22 mouse cellular contexts compared by ENCODE assay signal in the genomic region with DNA sequence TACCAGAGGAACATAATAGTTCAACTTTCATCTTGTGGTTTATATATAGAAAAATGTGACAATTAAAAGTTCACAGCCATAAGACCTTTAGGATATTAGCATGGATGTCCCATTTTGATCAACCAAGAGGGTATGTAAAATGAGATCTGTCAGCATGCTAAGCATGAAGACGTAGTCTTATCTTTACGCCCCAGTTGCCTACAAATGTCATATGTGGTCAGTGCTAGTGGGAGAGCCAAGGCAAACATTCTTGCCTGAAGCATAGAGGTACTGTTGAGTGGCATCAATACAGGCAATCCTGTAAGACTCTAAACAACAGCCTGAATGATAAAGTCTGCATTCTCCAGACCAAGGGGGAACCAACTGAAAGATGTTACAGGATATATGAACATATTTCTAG. TPM values are rescaled to one million over a fixed set of nuclear protein-coding genes. Genes with fewer than 3 reads are reported as not detected.
"Had no signal": no experiment of that assay in that cellular context is flagged by ENCODE, and none has a peak within 500 bp of the region (broad histone marks: within the 10 kb centered on the region; RNA-seq: fewer than 3 reads in every experiment).

No protein-coding gene starts in this region.

- H3K4me1 ChIP-seq: limb, embryonic 10.5 days; midbrain, embryonic 15.5 days; neural tube, embryonic 12.5 days had no signal

- DNase-seq: kidney, adult 11 months; kidney, adult 9 months; kidney, postnatal 4 days; lung, adult 2 months; lung, postnatal 36 days; retina, postnatal 1 day; right cerebral cortex, postnatal 4 days; thymus, postnatal 4 days had no signal

- H3K4me2 ChIP-seq: midbrain, embryonic 11.5 days; midbrain, embryonic 15.5 days; neural tube, embryonic 12.5 days had no signal

- H3K9me3 ChIP-seq: limb, embryonic 10.5 days; midbrain, embryonic 15.5 days; neural tube, embryonic 12.5 days had no signal

- ATAC-seq: inflammation-experienced regulatory T-cells, adult 6 months; lung, postnatal 0 days; midbrain, embryonic 15.5 days had no signal

- H3K9ac ChIP-seq: midbrain, embryonic 15.5 days; neural tube, embryonic 12.5 days had no signal

- H3K36me3 ChIP-seq: limb, embryonic 10.5 days; midbrain, embryonic 15.5 days; neural tube, embryonic 12.5 days had no signal

- H3K27ac ChIP-seq: kidney, postnatal 0 days; layer of hippocampus, adult 2 months; limb, embryonic 10.5 days; midbrain, embryonic 15.5 days; neural tube, embryonic 12.5 days had no signal

- H3K4me3 ChIP-seq: layer of hippocampus, adult 2 months; limb, embryonic 10.5 days; midbrain, embryonic 15.5 days; neural tube, embryonic 12.5 days had no signal

- H3K27me3 ChIP-seq: midbrain, embryonic 15.5 days; neural tube, embryonic 12.5 days had no signal

RNA-seq across cellular contexts. Expression of a gene that starts 29.5 kb away (rescaled TPM):
- total RNA-seq: monocyte, adult 5-6 weeks; neutrophil, adult 5-6 weeks had no signal
- polyA plus RNA-seq: inflammation-experienced regulatory T-cells, adult 6 months had no signal

RNA-seq across cellular contexts. Expression of a gene that starts 32.7 kb away (rescaled TPM):
- total RNA-seq: monocyte, adult 5-6 weeks; neutrophil, adult 5-6 weeks had no signal

RNA-seq across cellular contexts. Expression of a gene that starts 45.2 kb away (rescaled TPM):
- total RNA-seq: layer of hippocampus, adult 2 months; layer of hippocampus, postnatal 10 days; monocyte, adult 5-6 weeks; neutrophil, adult 5-6 weeks had no signal
- polyA plus RNA-seq: inflammation-experienced regulatory T-cells, adult 6 months; kidney, postnatal 0 days; limb, embryonic 10.5 days; limb, embryonic 14.5 days; lung, adult 2 months; midbrain, embryonic 11.5 days; neural tube, embryonic 12.5 days; spleen, adult 2 months; stomach, embryonic 16.5 days had no signal
